Mouse (Mus musculus) embryonic facial prominence, embryonic 15.5 days (tissue): ENCODE data around the gene Ndufaf2. TPM values are rescaled to one million over a fixed set of nuclear protein-coding genes. Genes with fewer than 3 reads are reported as not detected.
A peak's percentile ranks its signal among the peaks of the same experiment; 100 is the strongest.

ENCODE experiments used
- ATAC-seq: fragments of 200-750 bp; cut with Nextera tagmentation; 2 replicates; pipeline ENCODE4 v1.8.0; 2017; ENCODE audit warnings: low read depth, moderate TSS enrichment; ENCODE audit not compliant: insufficient number of reproducible peaks, low FRiP score, low TSS enrichment
- H3K27ac ChIP-seq: fragments of 300-500 bp; sonication (generic); replicated peaks from 2 replicates; pipeline ENCODE4 v1.5.1; 2015; ENCODE audit warnings: mild to moderate bottlenecking, inconsistent platforms
- H3K27me3 ChIP-seq: fragments of 300-500 bp; sonication (generic); 2 replicates; pipeline ENCODE4 v1.6.1; 2015; ENCODE audit warnings: inconsistent platforms
- H3K36me3 ChIP-seq: fragments of 300-500 bp; sonication (generic); 2 replicates; pipeline ENCODE4 v1.6.1; 2015; ENCODE audit warnings: mild to moderate bottlenecking, inconsistent platforms
- H3K4me1 ChIP-seq: fragments of 300-500 bp; sonication (generic); 2 replicates; pipeline ENCODE4 v1.6.1; 2015; ENCODE audit warnings: inconsistent platforms
- H3K4me2 ChIP-seq: fragments of 300-500 bp; sonication (generic); replicated peaks from 2 replicates; pipeline ENCODE4 v1.6.1; 2015; ENCODE audit warnings: mild to moderate bottlenecking, inconsistent platforms
- H3K4me3 ChIP-seq: fragments of 300-500 bp; sonication (generic); replicated peaks from 2 replicates; pipeline ENCODE4 v1.5.1; 2015; ENCODE audit warnings: mild to moderate bottlenecking, inconsistent platforms
- H3K9ac ChIP-seq: fragments of 300-500 bp; sonication (generic); 2 replicates; pipeline ENCODE4 v1.6.1; 2015; ENCODE audit warnings: inconsistent platforms
- H3K9me3 ChIP-seq: fragments of 300-500 bp; sonication (generic); replicated peaks from 2 replicates; pipeline ENCODE4 v1.6.1; 2016; ENCODE audit warnings: inconsistent platforms
- WGBS: fragments of 180-500 bp; shearing (Covaris S2); methylation state at CpG from one replicate; pipeline ENCODE4 v1.1.7; 2015; 5-methylcytosine and 5-hydroxymethylcytosine counted together
- polyA plus RNA-seq: library from polyadenylated mRNA; unstranded; fragments of >200 nt; fragmentation: Nextera tagmentation; extraction: Ambion mirVana; gene quantifications from 2 replicates; pipeline ENCODE4 v1.2.1, GENCODE M21; 2015

The Ndufaf2 gene
- polyA plus RNA-seq, 1 experiment from 2014 or later: 59.2 TPM

GRCm38 (mm10) chr13:108138403-108138977, 19.9 kb downstream of the Ndufaf2 start:
- WGBS: 75% methylated on average over 5 of the region's 5 CpGs
- H3K4me3 ChIP-seq: no peak overlapping the region
- H3K36me3 ChIP-seq: no peaks in the 10 kb centered on the region
- no peaks in the 10 kb centered on the region for H3K4me1 ChIP-seq
- H3K27ac ChIP-seq: no peak overlapping the region
- H3K27me3 ChIP-seq: no peaks in the 10 kb centered on the region
- no peak for ATAC-seq
- no peak overlapping the region for H3K4me2 ChIP-seq
- H3K9me3 ChIP-seq: no peaks in the 10 kb centered on the region
- H3K9ac ChIP-seq: no peak overlapping the region

DNA sequence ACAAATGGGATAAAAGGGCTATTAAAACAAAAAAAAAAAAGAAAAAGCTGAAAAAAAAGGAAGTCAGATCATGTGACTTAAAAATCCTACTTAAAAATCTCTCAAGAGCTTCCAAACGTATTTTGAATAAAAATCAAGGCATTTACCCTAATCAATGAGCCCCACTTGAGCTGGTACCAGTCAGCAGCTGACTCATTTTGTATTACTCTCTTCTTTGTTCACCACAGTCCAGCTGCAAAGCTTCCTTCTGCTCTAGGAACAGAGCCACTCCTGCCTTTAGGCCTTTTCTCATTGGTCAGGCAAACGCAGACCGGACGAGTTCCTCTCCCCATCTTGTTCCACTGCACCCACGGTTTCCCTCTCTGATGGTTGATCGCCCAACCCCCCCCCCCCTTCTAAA, 22.8 kb downstream of the Ndufaf2 start:
- Histone ChIP-seq H3K4me2 (no peak overlapping the region), H3K4me1 (no peaks in the 10 kb centered on the region), H3K27ac (no peak overlapping the region), H3K9me3 (no peaks in the 10 kb centered on the region), H3K9ac (no peak overlapping the region), H3K27me3 (no peaks in the 10 kb centered on the region), H3K4me3 (no peak overlapping the region), H3K36me3 (no peaks in the 10 kb centered on the region)
- 82% methylated on average over 6 of the region's 6 CpGs for WGBS
- ATAC-seq: no peak

DNA sequence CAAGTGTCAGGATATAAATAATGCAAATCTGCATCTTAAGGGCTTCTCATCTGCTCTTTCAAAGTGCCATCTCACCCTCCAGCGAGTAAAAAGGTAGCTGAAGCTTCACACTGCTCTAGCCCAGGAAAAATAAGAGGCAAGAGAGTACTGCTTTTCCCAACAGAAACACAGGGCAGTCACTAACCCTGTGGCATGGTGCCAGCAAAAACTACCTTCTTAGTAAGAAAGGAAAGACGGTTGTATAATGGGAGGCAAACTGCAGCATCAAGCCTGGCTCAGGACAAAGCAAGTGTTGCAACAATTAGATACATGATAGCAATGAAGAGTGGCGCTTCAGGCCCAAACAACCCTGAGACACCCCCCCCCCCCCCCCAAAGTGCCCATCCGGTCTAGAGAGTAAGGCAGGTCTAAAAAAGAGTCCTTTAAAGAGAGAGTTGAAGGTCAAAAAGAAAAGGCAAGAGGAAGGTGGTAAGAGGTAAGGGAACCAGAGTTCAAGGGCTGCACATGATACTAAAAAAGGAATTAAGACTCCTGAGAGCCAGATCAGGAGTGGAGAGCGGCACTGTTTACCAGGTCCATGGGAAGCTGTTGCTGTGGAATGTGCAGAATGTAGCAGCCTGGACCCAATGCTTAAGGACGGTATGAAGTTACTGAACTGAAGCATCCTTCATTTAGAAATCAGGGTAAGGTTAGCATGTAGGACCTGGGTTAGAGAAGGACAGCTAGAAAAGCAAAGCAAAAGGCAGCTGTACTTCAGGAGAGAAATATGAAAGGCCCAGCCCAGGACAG, 26.2 kb downstream of the Ndufaf2 start:
- H3K9me3 ChIP-seq: no peaks in the 10 kb centered on the region
- no peak overlapping the region for H3K4me2 ChIP-seq
- no peak overlapping the region for H3K4me3 ChIP-seq
- H3K36me3 ChIP-seq: no peaks in the 10 kb centered on the region
- no peaks in the 10 kb centered on the region for H3K4me1 ChIP-seq
- no peak overlapping the region for H3K9ac ChIP-seq
- ATAC-seq: no peak
- WGBS: 55% methylated on average over 6 of the region's 6 CpGs
- H3K27ac ChIP-seq: no peak overlapping the region
- H3K27me3 ChIP-seq: no peaks in the 10 kb centered on the region

DNA sequence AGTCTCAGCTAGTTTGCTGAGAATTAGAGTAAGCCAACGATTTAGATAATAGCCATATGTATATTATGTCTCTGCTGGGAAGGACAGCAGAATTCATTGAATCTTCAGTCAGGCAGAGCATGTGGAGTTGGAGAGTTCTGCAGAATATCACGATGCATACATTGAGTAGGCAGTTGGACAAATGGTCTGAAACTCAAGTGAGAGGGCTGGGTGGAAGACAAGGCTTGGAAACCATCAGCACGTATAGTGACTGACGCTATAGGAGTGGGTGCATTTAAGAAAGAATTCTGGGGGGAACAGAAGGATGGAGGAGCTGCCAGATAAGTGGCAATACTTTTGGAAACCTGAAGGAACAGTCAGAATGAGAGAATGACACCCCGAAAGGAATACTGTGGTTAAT, 27.7 kb downstream of the Ndufaf2 start:
- no peak for ATAC-seq
- Histone ChIP-seq H3K27me3 (no peaks in the 10 kb centered on the region), H3K4me1 (no peaks in the 10 kb centered on the region), H3K27ac (no peak overlapping the region), H3K9ac (no peak overlapping the region), H3K4me3 (no peak overlapping the region), H3K36me3 (no peaks in the 10 kb centered on the region), H3K9me3 (no peaks in the 10 kb centered on the region), H3K4me2 (no peak overlapping the region)
- WGBS: 90% methylated on average over 5 of the region's 5 CpGs

GRCm38 (mm10) chr13:108129070-108129469, 29.4 kb downstream of the Ndufaf2 start:
- H3K4me3 ChIP-seq: no peak overlapping the region
- no peaks in the 10 kb centered on the region for H3K9me3 ChIP-seq
- H3K9ac ChIP-seq: no peak overlapping the region
- no peaks in the 10 kb centered on the region for H3K27me3 ChIP-seq
- no peak overlapping the region for H3K27ac ChIP-seq
- no peaks in the 10 kb centered on the region for H3K4me1 ChIP-seq
- ATAC-seq: no peak
- no peak overlapping the region for H3K4me2 ChIP-seq
- WGBS: 49% methylated on average over 7 of the region's 7 CpGs
- no peaks in the 10 kb centered on the region for H3K36me3 ChIP-seq

DNA sequence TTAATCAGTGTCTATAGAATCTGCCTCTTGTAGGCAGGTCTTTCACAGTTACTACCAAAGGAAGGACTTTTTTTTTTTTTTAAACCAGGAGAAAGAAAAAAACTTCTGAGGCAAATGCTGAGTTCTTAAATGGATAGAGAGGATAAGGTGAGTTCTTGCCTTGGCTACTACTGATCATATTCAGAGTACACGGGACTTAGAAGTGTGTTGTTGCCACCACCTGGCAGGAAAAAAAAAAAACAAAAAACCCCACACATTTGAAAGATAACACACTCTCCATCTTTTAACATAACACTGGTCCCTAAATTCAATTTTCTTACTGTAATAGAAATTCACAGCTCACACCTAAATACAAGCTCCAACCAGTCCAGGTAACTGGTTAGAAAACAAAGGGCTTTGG, 30.5 kb downstream of the Ndufaf2 start:
- H3K27ac ChIP-seq: no peak overlapping the region
- WGBS: 50% methylated on average over 1 of the region's 1 CpGs
- H3K4me2 ChIP-seq: no peak overlapping the region
- ATAC-seq: no peak
- peaks cover 3% of the 10 kb centered on the region; the same call in 1 of the 2 replicates for H3K4me1 ChIP-seq
- H3K9ac ChIP-seq: no peak overlapping the region
- H3K9me3 ChIP-seq: no peaks in the 10 kb centered on the region
- no peaks in the 10 kb centered on the region for H3K36me3 ChIP-seq
- H3K27me3 ChIP-seq: no peaks in the 10 kb centered on the region
- no peak overlapping the region for H3K4me3 ChIP-seq

GRCm38 (mm10) chr13:108127130-108127529, 31.3 kb downstream of the Ndufaf2 start:
- Histone ChIP-seq H3K4me1 (peaks cover 3% of the 10 kb centered on the region; the same call in 1 of the 2 replicates), H3K9ac (no peak overlapping the region), H3K27ac (no peak overlapping the region), H3K4me3 (no peak overlapping the region), H3K9me3 (no peaks in the 10 kb centered on the region), H3K36me3 (no peaks in the 10 kb centered on the region), H3K27me3 (no peaks in the 10 kb centered on the region), H3K4me2 (no peak overlapping the region)
- no peak for ATAC-seq
- 3% methylated on average over 1 of the region's 1 CpGs for WGBS

- no peak overlapping the region for H3K4me2 ChIP-seq
- no peak overlapping the region for H3K27ac ChIP-seq
- H3K4me1 ChIP-seq: peaks cover 3% of the 10 kb centered on the region; the same call in 1 of the 2 replicates
- WGBS: 89% methylated on average over 2 of the region's 2 CpGs
- H3K9ac ChIP-seq: no peak overlapping the region
- no peaks in the 10 kb centered on the region for H3K9me3 ChIP-seq
- no peak for ATAC-seq
- no peaks in the 10 kb centered on the region for H3K27me3 ChIP-seq
- H3K36me3 ChIP-seq: no peaks in the 10 kb centered on the region
- no peak overlapping the region for H3K4me3 ChIP-seq
Observed at GRCm38 (mm10) chr13:108126246-108126645, 32.2 kb downstream of the Ndufaf2 start.

DNA sequence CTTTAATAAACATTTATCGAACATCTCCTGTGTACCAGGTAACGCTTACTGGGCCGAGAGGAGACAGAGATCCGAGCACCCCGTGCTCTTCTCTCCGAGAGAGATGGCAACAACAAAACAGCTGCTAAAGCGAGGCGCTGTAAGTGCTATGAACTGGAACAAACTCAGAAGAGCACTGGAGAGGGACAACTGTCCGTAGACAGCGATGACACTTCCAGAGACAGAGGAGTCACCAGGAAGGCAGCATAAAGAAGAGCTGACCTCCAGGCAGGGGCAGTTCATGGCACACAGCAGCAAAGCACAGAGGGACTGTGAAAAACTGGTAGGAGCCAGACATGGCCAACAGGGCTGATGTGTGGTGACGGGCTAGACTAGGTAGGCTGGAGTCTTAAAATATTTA, 34.3 kb downstream of the Ndufaf2 start:
- no peaks in the 10 kb centered on the region for H3K36me3 ChIP-seq
- H3K9me3 ChIP-seq: no peaks in the 10 kb centered on the region
- H3K27me3 ChIP-seq: no peaks in the 10 kb centered on the region
- H3K9ac ChIP-seq: no peak overlapping the region
- no peak for ATAC-seq
- 88% methylated on average over 11 of the region's 11 CpGs for WGBS
- peaks cover 3% of the 10 kb centered on the region; the same call in 1 of the 2 replicates for H3K4me1 ChIP-seq
- H3K27ac ChIP-seq: no peak overlapping the region
- no peak overlapping the region for H3K4me2 ChIP-seq
- no peak overlapping the region for H3K4me3 ChIP-seq

DNA sequence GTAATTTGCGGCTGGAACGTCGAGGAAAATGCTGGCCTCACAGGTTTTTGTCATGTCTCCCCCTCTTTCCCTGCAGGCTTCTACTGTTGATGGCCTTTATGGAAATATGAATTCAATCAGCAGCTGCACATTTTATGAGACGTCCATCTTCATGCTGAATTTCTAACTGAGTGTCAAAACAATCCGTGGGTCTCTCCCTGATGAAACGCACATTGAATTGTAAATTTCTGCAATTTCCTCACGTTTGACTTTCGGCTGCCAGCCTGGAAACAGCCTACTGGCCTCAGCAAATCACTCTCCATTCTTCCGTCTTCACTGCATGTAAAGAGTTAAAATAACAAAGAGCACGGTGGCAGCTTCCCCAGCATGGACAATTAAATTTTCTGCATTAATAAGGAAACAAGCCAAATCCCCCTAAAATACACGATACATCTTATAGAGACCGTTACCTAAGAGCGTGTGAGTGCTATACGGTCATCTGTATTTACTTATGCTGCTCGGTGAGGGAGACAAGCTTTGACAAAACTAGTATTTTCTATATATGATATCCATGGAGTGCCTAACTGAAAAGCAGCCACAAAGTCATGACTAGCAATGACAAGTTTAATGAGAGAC, 35.2 kb downstream of the Ndufaf2 start:
- H3K9me3 ChIP-seq: no peaks in the 10 kb centered on the region
- H3K27ac ChIP-seq: no peak overlapping the region
- H3K27me3 ChIP-seq: no peaks in the 10 kb centered on the region
- H3K9ac ChIP-seq: no peak overlapping the region
- H3K36me3 ChIP-seq: no peaks in the 10 kb centered on the region
- no peak for ATAC-seq
- H3K4me1 ChIP-seq: peaks cover 3% of the 10 kb centered on the region; the same call in 1 of the 2 replicates
- WGBS: 25% methylated on average over 15 of the region's 15 CpGs
- no peak overlapping the region for H3K4me3 ChIP-seq
- 0 out of 2 replicates have a peak overlapping the region, but pooled peaks have one; percentile 7 for H3K4me2 ChIP-seq

DNA sequence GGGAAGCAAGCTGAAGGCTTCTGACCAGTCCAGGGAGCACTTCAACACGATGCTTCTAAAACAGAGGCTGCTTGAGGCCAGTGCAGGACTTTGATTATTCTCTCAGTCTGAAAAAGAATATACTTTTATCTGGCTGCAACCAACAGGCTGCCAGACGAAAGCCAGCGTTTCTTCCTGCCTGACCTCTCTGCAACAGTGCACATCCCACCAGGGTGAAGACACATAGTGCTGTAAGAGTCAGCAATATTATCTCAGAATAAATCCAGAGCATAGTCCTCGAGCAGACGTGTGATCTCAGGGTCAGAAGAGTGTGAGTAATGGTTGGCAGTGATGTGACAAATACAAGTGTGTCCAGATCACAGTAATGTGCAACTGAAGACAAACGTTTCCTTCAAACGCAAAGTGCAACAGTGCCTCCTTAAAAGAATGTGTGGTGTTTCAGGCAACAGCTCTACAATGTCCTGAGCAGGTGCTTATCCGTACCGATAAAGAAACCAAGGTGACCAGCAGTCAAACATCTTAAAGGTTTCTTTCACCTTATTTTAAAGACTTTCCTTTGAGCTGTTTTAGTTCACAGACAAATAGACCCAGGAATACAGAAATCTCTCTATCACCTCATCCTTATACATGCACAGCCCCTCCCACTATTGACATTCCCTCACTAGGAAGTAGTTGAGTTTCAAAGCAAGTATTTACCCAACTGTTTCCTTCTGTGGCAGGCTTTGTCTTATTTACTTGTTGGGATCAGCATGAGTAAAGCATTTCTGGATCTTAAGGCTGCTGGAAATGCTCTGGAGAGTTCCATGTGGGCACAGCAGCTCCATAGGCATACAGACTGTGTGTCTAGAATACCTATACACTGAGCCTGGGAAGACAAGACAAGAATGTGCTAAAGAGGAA, 38.8 kb downstream of the Ndufaf2 start:
- Histone ChIP-seq H3K4me2 (no peak overlapping the region), H3K4me3 (no peak overlapping the region), H3K27me3 (no peaks in the 10 kb centered on the region), H3K4me1 (peaks cover 3% of the 10 kb centered on the region; the same call in 1 of the 2 replicates), H3K9ac (no peak overlapping the region), H3K9me3 (no peaks in the 10 kb centered on the region), H3K36me3 (no peaks in the 10 kb centered on the region), H3K27ac (no peak overlapping the region)
- 83% methylated on average over 9 of the region's 9 CpGs for WGBS
- ATAC-seq: no peak
